Mouse (Mus musculus): ENCODE data around the gene Capn7. TPM values are rescaled to one million over a fixed set of nuclear protein-coding genes. Genes with fewer than 3 reads are reported as not detected.
A peak's percentile ranks its signal among the peaks of the same experiment; 100 is the strongest.

The Capn7 gene
- total RNA-seq, 2 experiments from 2014 or later, result 31.9 to 37.1 TPM

GRCm38 (mm10) chr14:31364589-31364988 lies 28.2 kb downstream of the Capn7 start:
- DNase-seq (ENCODE audit: low spot score in 2 of 2), result no peak

GRCm38 (mm10) chr14:31365350-31365749 lies 28.9 kb downstream of the Capn7 start:
- peak in 1 of 2 experiments; percentile 68 for DNase-seq (ENCODE audit: low spot score in 2 of 2)

GRCm38 (mm10) chr14:31367951-31368350 lies 31.5 kb downstream of the Capn7 start:
- no peak for DNase-seq (ENCODE audit: low spot score in 2 of 2)

GRCm38 (mm10) chr14:31369377-31369776 lies 32.9 kb downstream of the Capn7 start:
- DNase-seq (ENCODE audit: low spot score in 2 of 2), result no peak

- DNase-seq (ENCODE audit: low spot score in 2 of 2), result no peak
Measured at GRCm38 (mm10) chr14:31374390-31374789, 38.0 kb downstream of the Capn7 start.

- no peak for DNase-seq (ENCODE audit: low spot score in 2 of 2)
Measured at GRCm38 (mm10) chr14:31376331-31376730, 39.9 kb downstream of the Capn7 start.

- DNase-seq (ENCODE audit: low spot score in 2 of 2), result no peak
Measured at GRCm38 (mm10) chr14:31382276-31382675, 45.8 kb downstream of the Capn7 start.

GRCm38 (mm10) chr14:31383470-31384050 lies 47.1 kb downstream of the Capn7 start:
- no peak for DNase-seq (ENCODE audit: low spot score in 2 of 2)

- peak in 1 of 2 experiments; percentile 34 for DNase-seq (ENCODE audit: low spot score in 2 of 2)
Measured at GRCm38 (mm10) chr14:31384366-31385323, 48.2 kb downstream of the Capn7 start.

GRCm38 (mm10) chr14:31385406-31385805 lies 49.0 kb downstream of the Capn7 start:
- DNase-seq (ENCODE audit: low spot score in 2 of 2), result no peak

GRCm38 (mm10) chr14:31385977-31386697 lies 49.7 kb downstream of the Capn7 start:
- DNase-seq (ENCODE audit: low spot score in 2 of 2), result peak; percentile 70 to 86

GRCm38 (mm10) chr14:31387301-31387981 lies 51.0 kb downstream of the Capn7 start:
- no peak for DNase-seq (ENCODE audit: low spot score in 2 of 2)

GRCm38 (mm10) chr14:31388086-31388872 lies 51.8 kb downstream of the Capn7 start:
- no peak for DNase-seq (ENCODE audit: low spot score in 2 of 2)

- no peak for DNase-seq (ENCODE audit: low spot score in 2 of 2)
Measured at GRCm38 (mm10) chr14:31389421-31390147, 53.1 kb downstream of the Capn7 start.

- no peak for DNase-seq (ENCODE audit: low spot score in 2 of 2)
Measured at GRCm38 (mm10) chr14:31392300-31392699, 55.9 kb downstream of the Capn7 start.

- no peak for DNase-seq (ENCODE audit: low spot score in 2 of 2)
Measured at GRCm38 (mm10) chr14:31392873-31393545, 56.6 kb downstream of the Capn7 start.

- no peak for DNase-seq (ENCODE audit: low spot score in 2 of 2)
Measured at GRCm38 (mm10) chr14:31393546-31393890, 57.1 kb downstream of the Capn7 start.

- no peak for DNase-seq (ENCODE audit: low spot score in 2 of 2)
Measured at GRCm38 (mm10) chr14:31393936-31394630, 57.6 kb downstream of the Capn7 start.

All from gastrocnemius, postnatal 4 days (tissue).